Mouse (Mus musculus) MEL (cell line): ENCODE results near the gene Gm49358. TPM values are rescaled to one million over a fixed set of nuclear protein-coding genes. Genes with fewer than 3 reads are reported as not detected.

Experiments
- DNase-seq: peaks from one replicate; pipeline ENCODE4 v3.0.0; 2011; ENCODE audit warnings: low read depth, low spot score
- H3K27ac ChIP-seq: 2 replicates; pipeline ENCODE4 v1.5.1; 2012; ENCODE audit warnings: low read depth, mild to moderate bottlenecking, control low read depth, low read length, moderate library complexity; ENCODE audit not compliant: control insufficient read depth
- H3K27me3 ChIP-seq, 2 experiments: fragments of 150-350 bp in 1 of 2; sonication (generic) in 1 of 2; 2 replicates each; pipeline ENCODE4 v1.6.1; 2012; ENCODE audit warnings: low read length in 2 of 2, mild to moderate bottlenecking in 2 of 2, improper control_type of control experiment in 1 of 2, moderate library complexity in 1 of 2; ENCODE audit not compliant: insufficient read depth in 2 of 2, control insufficient read depth in 1 of 2
- H3K36me3 ChIP-seq, 2 experiments: 2 replicates each; pipeline ENCODE4 v1.6.1; 2012 to 2014; ENCODE audit warnings: low read length in 2 of 2, improper control_type of control experiment in 1 of 2, inconsistent platforms in 1 of 2, mild to moderate bottlenecking in 1 of 2; ENCODE audit not compliant: insufficient read depth in 2 of 2, control insufficient read depth in 1 of 2
- H3K4me1 ChIP-seq, 2 experiments: fragments of 150-350 bp in 1 of 2; sonication (generic) in 1 of 2; 2 replicates each; pipeline ENCODE4 v1.6.1; 2012; ENCODE audit warnings: low read length in 2 of 2, improper control_type of control experiment in 1 of 2, mild to moderate bottlenecking in 1 of 2; ENCODE audit not compliant: insufficient read depth in 2 of 2, control insufficient read depth in 1 of 2
- H3K4me3 ChIP-seq, 2 experiments: fragments of 150-350 bp in 1 of 2; sonication (generic) in 1 of 2; 2 replicates each; pipeline ENCODE4 v1.5.1; 2012; ENCODE audit warnings: low read depth in 2 of 2, low read length in 2 of 2, mild to moderate bottlenecking in 2 of 2, moderate library complexity in 2 of 2, control low read depth in 1 of 2, improper control_type of control experiment in 1 of 2; ENCODE audit not compliant: control insufficient read depth in 1 of 2, insufficient read depth in 1 of 2
- H3K79me2 ChIP-seq: 2 replicates; pipeline ENCODE4 v1.6.1; 2012; ENCODE audit warnings: mild to moderate bottlenecking, low read length, moderate library complexity; ENCODE audit not compliant: control insufficient read depth, poor library complexity, insufficient read depth
- H3K9ac ChIP-seq: 2 replicates; pipeline ENCODE4 v1.6.1; 2012; ENCODE audit warnings: low read depth, mild to moderate bottlenecking, control low read depth, low read length, moderate library complexity; ENCODE audit not compliant: control insufficient read depth, poor library complexity, severe bottlenecking
- H3K9me3 ChIP-seq: fragments of 150-350 bp; sonication (generic); replicated peaks from 2 replicates; pipeline ENCODE4 v1.6.1; 2012; ENCODE audit warnings: mild to moderate bottlenecking, low read length, improper control_type of control experiment, moderate library complexity; ENCODE audit not compliant: insufficient read depth
- CHD1 ChIP-seq: IDR thresholded peaks from 2 replicates; pipeline ENCODE4 v1.6.1; 2012; ENCODE audit warnings: low read depth, mild to moderate bottlenecking, inconsistent platforms, low read length, improper control_type of control experiment
- CHD2 ChIP-seq: IDR thresholded peaks from 2 replicates; pipeline ENCODE4 v1.6.1; 2011; ENCODE audit warnings: low read length, improper control_type of control experiment
- CTCF ChIP-seq, 3 experiments: IDR thresholded peaks in 2 of 3; conservative IDR thresholded peaks in 1 of 3; 2 replicates each; pipeline ENCODE4 v1.5.1; 2011 to 2012; ENCODE audit warnings: low read length in 3 of 3, low read depth in 2 of 3, mild to moderate bottlenecking in 2 of 3, improper control_type of control experiment in 1 of 3, inconsistent platforms in 1 of 3, mixed read lengths in 1 of 3, moderate library complexity in 1 of 3; ENCODE audit not compliant: control insufficient read depth in 1 of 3, insufficient read depth in 1 of 3, poor library complexity in 1 of 3, severe bottlenecking in 1 of 3
- EP300 ChIP-seq, 2 experiments: IDR thresholded peaks; 2 replicates each; pipeline ENCODE4 v1.6.1; 2011; ENCODE audit warnings: improper control_type of control experiment in 2 of 2, low read length in 2 of 2, low read depth in 1 of 2, mild to moderate bottlenecking in 1 of 2
- ETS1 ChIP-seq: IDR thresholded peaks from 2 replicates; pipeline ENCODE4 v1.6.1; 2012; ENCODE audit warnings: low read depth, mild to moderate bottlenecking, inconsistent platforms, low read length, improper control_type of control experiment, moderate library complexity
- GABPA ChIP-seq: IDR thresholded peaks from 2 replicates; pipeline ENCODE4 v1.6.1; 2012; ENCODE audit warnings: low read depth, mild to moderate bottlenecking, inconsistent platforms, low read length, improper control_type of control experiment, moderate library complexity
- GATA1 ChIP-seq: IDR thresholded peaks from 2 replicates; pipeline ENCODE4 v1.6.1; 2011; ENCODE audit warnings: low read depth, low read length, improper control_type of control experiment
- HCFC1 ChIP-seq: IDR thresholded peaks from 2 replicates; pipeline ENCODE4 v1.6.1; 2012; ENCODE audit warnings: low read depth, mild to moderate bottlenecking, inconsistent platforms, low read length, improper control_type of control experiment, moderate library complexity
- JUND ChIP-seq: IDR thresholded peaks from 2 replicates; pipeline ENCODE4 v1.6.1; 2011; ENCODE audit warnings: low read depth, mild to moderate bottlenecking, improper control_type of control experiment, low read length
- MAFK ChIP-seq: IDR thresholded peaks from 2 replicates; pipeline ENCODE4 v1.6.1; 2011; ENCODE audit warnings: low read depth, mild to moderate bottlenecking, low read length, improper control_type of control experiment, borderline replicate concordance
- MYB ChIP-seq: IDR thresholded peaks from 2 replicates; pipeline ENCODE4 v1.6.1; 2011; ENCODE audit warnings: mild to moderate bottlenecking, low read depth, low read length, improper control_type of control experiment
- MYC ChIP-seq: IDR thresholded peaks from 2 replicates; pipeline ENCODE4 v1.6.1; 2011; ENCODE audit warnings: low read depth, mild to moderate bottlenecking, low read length, improper control_type of control experiment, moderate library complexity
- NELFE ChIP-seq: IDR thresholded peaks from 2 replicates; pipeline ENCODE4 v1.6.1; 2011; ENCODE audit warnings: low read depth, low read length, improper control_type of control experiment
- NRF1 ChIP-seq: IDR thresholded peaks from 2 replicates; pipeline ENCODE4 v1.6.1; 2014; ENCODE audit warnings: low read depth, mild to moderate bottlenecking, inconsistent platforms, low read length, improper control_type of control experiment, moderate library complexity; ENCODE audit not compliant: poor library complexity, insufficient read depth, severe bottlenecking
- POLR2AphosphoS5 ChIP-seq: IDR thresholded peaks from 2 replicates; pipeline ENCODE4 v1.6.1; 2012; ENCODE audit warnings: low read depth, borderline replicate concordance, mild to moderate bottlenecking, inconsistent platforms, low read length, moderate library complexity, mixed read lengths
- RCOR1 ChIP-seq: IDR thresholded peaks from 2 replicates; pipeline ENCODE4 v1.6.1; 2012; ENCODE audit warnings: low read depth, mild to moderate bottlenecking, inconsistent platforms, low read length, improper control_type of control experiment
- SIN3A ChIP-seq: IDR thresholded peaks from 2 replicates; pipeline ENCODE4 v1.6.1; 2012; ENCODE audit warnings: low read length, improper control_type of control experiment, inconsistent platforms
- TBP ChIP-seq: IDR thresholded peaks from 2 replicates; pipeline ENCODE4 v1.8.0; 2011; ENCODE audit warnings: low read depth, low read length, improper control_type of control experiment
- TCF12 ChIP-seq: IDR thresholded peaks from 2 replicates; pipeline ENCODE4 v1.6.1; 2014; ENCODE audit warnings: low read depth, mild to moderate bottlenecking, inconsistent platforms, low read length, improper control_type of control experiment, moderate library complexity
- UBTF ChIP-seq: IDR thresholded peaks from 2 replicates; pipeline ENCODE4 v1.6.1; 2012; ENCODE audit warnings: low read depth, mild to moderate bottlenecking, inconsistent platforms, low read length, improper control_type of control experiment, moderate library complexity, borderline replicate concordance; ENCODE audit not compliant: insufficient read depth
- ZC3H11A ChIP-seq: IDR thresholded peaks from 2 replicates; pipeline ENCODE4 v1.6.1; 2012; ENCODE audit warnings: low read depth, mild to moderate bottlenecking, inconsistent platforms, low read length, improper control_type of control experiment
- ZNF384 ChIP-seq: IDR thresholded peaks from 2 replicates; pipeline ENCODE4 v1.6.1; 2012; ENCODE audit warnings: low read depth, mild to moderate bottlenecking, inconsistent platforms, low read length, improper control_type of control experiment
- polyA plus RNA-seq, 2 experiments: library from polyadenylated mRNA; stranded (reverse) in 1 of 2; unstranded in 1 of 2; fragments of >175 nt in 1 of 2; fragments of >200 nt in 1 of 2; gene quantifications; 2 replicates each; pipeline versions ENCODE4 v1.2.1 to v1.2.4; 2012; ENCODE audit warnings: low replicate concordance in 2 of 2, low read depth in 1 of 2; ENCODE audit not compliant: insufficient read length in 2 of 2, insufficient read depth in 1 of 2, missing spikeins in 1 of 2
- total RNA-seq: library from RNA; depleted of rRNA; stranded (reverse); fragments of 300-350 nt; gene quantifications from 2 replicates; pipeline ENCODE4 v1.2.3, GENCODE M21; 2012

Gene Gm49358
- total and polyA plus RNA-seq, 3 experiments, result 1.3 TPM; not detected in 2

DNA sequence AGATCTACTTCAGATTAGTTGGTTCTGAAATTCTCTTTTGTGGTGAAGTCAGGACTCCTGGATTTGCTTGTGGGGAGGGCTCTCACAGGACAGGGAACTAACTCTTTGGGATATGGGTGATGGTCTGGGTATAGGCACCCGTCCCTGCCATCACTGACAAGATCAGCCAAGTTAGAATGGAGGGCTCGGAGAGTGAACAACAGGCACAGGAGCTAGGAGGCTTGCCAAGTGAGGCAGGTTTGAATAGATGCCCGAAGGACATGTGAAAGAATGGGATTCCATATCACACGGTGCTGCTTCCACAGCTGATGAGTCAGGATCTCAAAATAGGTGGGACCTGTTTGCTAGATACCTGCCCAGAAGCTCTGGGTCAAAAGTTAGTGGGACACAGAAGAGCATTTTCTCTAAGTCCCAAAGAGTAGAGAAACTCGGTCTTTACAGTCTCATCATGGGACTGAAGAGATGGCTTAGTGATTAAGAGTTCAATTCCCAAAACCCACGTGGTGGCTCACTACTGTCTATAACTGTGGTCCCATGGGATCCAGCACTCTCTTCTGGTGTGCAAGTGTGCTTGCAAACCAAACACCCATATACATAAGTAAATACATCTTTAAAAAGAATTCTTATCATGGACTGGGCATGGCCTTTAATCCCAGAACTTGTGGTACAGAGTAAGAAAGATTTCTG, 7.8 kb upstream of the Gm49358 start:
- no peak for TF ChIP-seq GABPA
- TF ChIP-seq UBTF, result no peak
- no peak for TF ChIP-seq ETS1
- TF ChIP-seq NELFE, result no peak
- TF ChIP-seq RCOR1, result no peak
- TF ChIP-seq MYB, result no peak

DNA sequence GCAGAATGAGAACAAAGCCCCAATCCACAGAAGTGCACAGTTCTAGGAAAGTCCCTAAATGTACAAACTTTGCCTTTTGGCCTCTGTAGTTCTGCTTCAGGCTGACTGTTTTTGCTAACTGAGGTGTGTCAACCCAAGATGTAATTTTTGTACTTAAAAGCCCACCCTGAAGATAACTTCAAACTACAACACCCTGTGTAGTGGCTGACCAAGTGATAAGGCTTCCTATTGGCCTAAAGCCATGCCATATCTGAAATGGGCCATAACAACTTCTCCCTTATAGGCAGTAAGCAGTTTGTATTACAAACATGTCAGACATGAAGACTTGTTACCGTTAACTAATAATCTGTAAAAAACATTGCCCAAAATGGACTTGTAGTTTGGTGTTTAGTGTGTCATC, 6.0 kb upstream of the Gm49358 start:
- TF ChIP-seq CHD1, result no peak
- TF ChIP-seq TBP, result no peak
- TF ChIP-seq JUND, result no peak
- no peak for TF ChIP-seq NELFE
- TF ChIP-seq MYC, result no peak
- TF ChIP-seq CHD2, result no peak
- TF ChIP-seq POLR2AphosphoS5, result no peak
- TF ChIP-seq GATA1, result peak; percentile 82
- peak; percentile 52; the same call in 1 of the 2 replicates for TF ChIP-seq RCOR1
- TF ChIP-seq UBTF, result no peak
- no peak for TF ChIP-seq HCFC1
- peak; percentile 57 for TF ChIP-seq ETS1
- peak; percentile 81 to 89 for TF ChIP-seq EP300 (IDR thresholded peaks at IDR 0.05; ENCODE audit: low read depth in 1 of 2, low read length in 2 of 2)
- TF ChIP-seq ZNF384, result no peak
- TF ChIP-seq CTCF (IDR thresholded peaks at IDR 0.05 in 2 of 3, conservative IDR thresholded peaks at IDR 0.05 in 1 of 3; ENCODE audit: control insufficient read depth in 1 of 3, insufficient read depth in 1 of 3, low read depth in 2 of 3, low read length in 3 of 3, poor library complexity in 1 of 3, severe bottlenecking in 1 of 3), result no peak
- TF ChIP-seq MAFK, result peak; percentile 8; the same call in 1 of the 2 replicates
- TF ChIP-seq NRF1, result no peak
- TF ChIP-seq TCF12, result peak; percentile 68
- no peak for TF ChIP-seq ZC3H11A
- TF ChIP-seq SIN3A, result peak; percentile 53; the same call in 1 of the 2 replicates
- peak; percentile 51; the same call in 1 of the 2 replicates for TF ChIP-seq MYB
- TF ChIP-seq, all 39 proteins: peak for 8
- no peaks in the 10 kb centered on the region for H3K27me3 ChIP-seq

More for the DNA sequence above, 7.8 kb upstream of the Gm49358 start:
- no peak for DNase-seq
- Histone ChIP-seq H3K27ac (no peak overlapping the region), H3K27me3 (no peaks in the 10 kb centered on the region), H3K79me2 (no peaks in the 10 kb centered on the region), H3K4me1 (peaks cover 11 to 15% of the 10 kb centered on the region in 2 experiments), H3K9ac (no peak overlapping the region), H3K9me3 (no peaks in the 10 kb centered on the region), H3K36me3 (peaks cover 0 to 12% of the 10 kb centered on the region in 2 experiments; a peak in 2 of 4 replicates), H3K4me3 (no peak overlapping the region)

More for the DNA sequence above, 6.0 kb upstream of the Gm49358 start:
- H3K4me3 ChIP-seq, result no peak overlapping the region
- peaks cover 11 to 15% of the 10 kb centered on the region in 2 experiments for H3K4me1 ChIP-seq
- H3K79me2 ChIP-seq, result no peaks in the 10 kb centered on the region
- peak; percentile 68 for DNase-seq
- peak overlapping the region; percentile 58 for H3K27ac ChIP-seq
- no peaks in the 10 kb centered on the region for H3K9me3 ChIP-seq
- peaks cover 0 to 12% of the 10 kb centered on the region in 2 experiments; a peak in 2 of 4 replicates for H3K36me3 ChIP-seq
- no peak overlapping the region for H3K9ac ChIP-seq
